Mouse (Mus musculus) liver, postnatal 0 days (tissue): ENCODE results near the gene Zwilch. TPM values are rescaled to one million over a fixed set of nuclear protein-coding genes. Genes with fewer than 3 reads are reported as not detected.
"Not testable (repeated sequence)": the region's sequence is repeated elsewhere in the genome, so short reads cannot be mapped to it uniquely, and the experiment has no call there.

Source experiments
- ATAC-seq: fragments of 200-750 bp; cut with Nextera tagmentation; 2 replicates; pipeline ENCODE4 v1.8.0; 2017; ENCODE audit warnings: mild to moderate bottlenecking, moderate library complexity
- DNase-seq: peaks from one replicate; pipeline ENCODE4 v3.0.0-alpha.2; 2016
- H3K27ac ChIP-seq: fragments of 300-500 bp; sonication (generic); 2 replicates; pipeline ENCODE4 v1.5.1; 2014; ENCODE audit warnings: antibody characterized with exemption, moderate library complexity, mild to moderate bottlenecking, low read depth
- H3K27me3 ChIP-seq: fragments of 300-500 bp; sonication (generic); 2 replicates; pipeline ENCODE4 v1.6.1; 2014; ENCODE audit warnings: low read length, control low read depth, mixed read lengths; ENCODE audit not compliant: insufficient read depth
- H3K36me3 ChIP-seq: fragments of 300-500 bp; sonication (generic); replicated peaks from 2 replicates; pipeline ENCODE4 v1.6.1; 2014; ENCODE audit warnings: mild to moderate bottlenecking, control low read depth, low read length, moderate library complexity, mixed read lengths; ENCODE audit not compliant: insufficient read depth
- H3K4me1 ChIP-seq: fragments of 300-500 bp; sonication (generic); 2 replicates; pipeline ENCODE4 v1.6.1; 2014; ENCODE audit warnings: antibody characterized with exemption, mild to moderate bottlenecking, control low read depth; ENCODE audit not compliant: insufficient read depth
- H3K4me2 ChIP-seq: fragments of 300-500 bp; sonication (generic); 2 replicates; pipeline ENCODE4 v1.6.1; 2014; ENCODE audit warnings: low read depth, mild to moderate bottlenecking, low read length, moderate library complexity, mixed read lengths
- H3K4me3 ChIP-seq: fragments of 300-500 bp; sonication (generic); 2 replicates; pipeline ENCODE4 v1.5.1; 2014; ENCODE audit warnings: low read depth, low read length
- H3K9ac ChIP-seq: fragments of 300-500 bp; sonication (generic); replicated peaks from 2 replicates; pipeline ENCODE4 v1.6.1; 2014; ENCODE audit warnings: mild to moderate bottlenecking, moderate library complexity
- H3K9me3 ChIP-seq: fragments of 300-500 bp; sonication (generic); 2 replicates; pipeline ENCODE4 v1.6.1; 2016; ENCODE audit warnings: mild to moderate bottlenecking, control low read depth, low read length, mixed read lengths
- CTCF ChIP-seq: sonication (generic); IDR thresholded peaks from 2 replicates; pipeline ENCODE4 v1.5.1; 2016; ENCODE audit warnings: antibody characterized with exemption, low read depth
- EP300 ChIP-seq: IDR thresholded peaks from 2 replicates; pipeline ENCODE4 v1.6.1; 2016; ENCODE audit warnings: antibody characterized with exemption, low read depth, mild to moderate bottlenecking
- WGBS: fragments of 180-500 bp; shearing (Covaris S2); extraction: QIAGEN DNeasy Blood & Tissue Kit; methylation state at CpG from one replicate; pipeline ENCODE4 v1.1.7; 2014; ENCODE audit not compliant: insufficient replicate concordance; 5-methylcytosine and 5-hydroxymethylcytosine counted together
- polyA plus RNA-seq: library from polyadenylated mRNA; unstranded; fragments of >200 nt; fragmentation: Nextera tagmentation; extraction: Ambion mirVana; gene quantifications from 2 replicates; pipeline ENCODE4 v1.2.1, GENCODE M21; 2015

The Zwilch gene
- polyA plus RNA-seq, 1 experiment from 2014 or later: 4.1 TPM

GRCm38 (mm10) chr9:64139879-64140278 lies 33.0 kb downstream of the Zwilch start:
- Histone ChIP-seq H3K36me3 (peaks cover 27% of the 10 kb centered on the region), H3K4me1 (no peaks in the 10 kb centered on the region), H3K4me2 (no peak overlapping the region), H3K9me3 (no peaks in the 10 kb centered on the region), H3K27me3 (no peaks in the 10 kb centered on the region), H3K4me3 (no peak overlapping the region), H3K9ac (no peak overlapping the region), H3K27ac (no peak overlapping the region)
- ATAC-seq (no peak), DNase-seq (no peak)
- TF ChIP-seq EP300: no peak
- no peak for TF ChIP-seq CTCF
- WGBS: 65% methylated on average over 9 of the region's 9 CpGs

GRCm38 (mm10) chr9:64138896-64139295 lies 34.0 kb downstream of the Zwilch start:
- H3K27me3 ChIP-seq, H3K9ac ChIP-seq, ATAC-seq, H3K4me1 ChIP-seq, H3K27ac ChIP-seq, H3K4me3 ChIP-seq, H3K9me3 ChIP-seq, H3K4me2 ChIP-seq: not testable (repeated sequence)
- peaks cover 26% of the 10 kb centered on the region for H3K36me3 ChIP-seq
- WGBS: 7% methylated on average over 6 of the region's 6 CpGs
- peak; percentile 76 for TF ChIP-seq CTCF
- DNase-seq: peak; percentile 44

GRCm38 (mm10) chr9:64131623-64132022 lies 41.3 kb downstream of the Zwilch start:
- Histone ChIP-seq H3K9me3 (no peaks in the 10 kb centered on the region), H3K4me3 (no peak overlapping the region), H3K9ac (no peak overlapping the region), H3K27ac (no peak overlapping the region), H3K4me1 (no peaks in the 10 kb centered on the region), H3K36me3 (peaks cover under 1% of the 10 kb centered on the region; the same call in 1 of the 2 replicates), H3K4me2 (no peak overlapping the region), H3K27me3 (no peaks in the 10 kb centered on the region)
- DNase-seq (no peak), ATAC-seq (no peak)
- TF ChIP-seq CTCF (no peak), EP300 (no peak)
- 70% methylated on average over 6 of the region's 6 CpGs for WGBS

- 33% methylated on average over 12 of the region's 12 CpGs for WGBS
- no peak for DNase-seq
- Histone ChIP-seq H3K9me3 (no peaks in the 10 kb centered on the region), H3K4me2 (no peak overlapping the region), H3K36me3 (no peaks in the 10 kb centered on the region), H3K4me3 (no peak overlapping the region), H3K4me1 (no peaks in the 10 kb centered on the region), H3K27ac (no peak overlapping the region), H3K27me3 (no peaks in the 10 kb centered on the region), H3K9ac (no peak overlapping the region)
- no peak for TF ChIP-seq CTCF
- TF ChIP-seq EP300: no peak
- no peak for ATAC-seq
Observed at GRCm38 (mm10) chr9:64126121-64126520, 46.8 kb downstream of the Zwilch start.

GRCm38 (mm10) chr9:64125307-64125706 lies 47.6 kb downstream of the Zwilch start:
- H3K36me3 ChIP-seq: no peaks in the 10 kb centered on the region
- ATAC-seq (no peak), DNase-seq (no peak)
- no peak overlapping the region for H3K9ac ChIP-seq
- H3K4me3 ChIP-seq: no peak overlapping the region
- H3K27me3 ChIP-seq: no peaks in the 10 kb centered on the region
- no peak for TF ChIP-seq EP300
- no peak for TF ChIP-seq CTCF
- no peaks in the 10 kb centered on the region for H3K9me3 ChIP-seq
- 73% methylated on average over 3 of the region's 3 CpGs for WGBS
- H3K27ac ChIP-seq: no peak overlapping the region
- H3K4me2 ChIP-seq: no peak overlapping the region
- no peaks in the 10 kb centered on the region for H3K4me1 ChIP-seq

- WGBS: 60% methylated on average over 3 of the region's 3 CpGs
- H3K27ac ChIP-seq, DNase-seq, H3K9me3 ChIP-seq, H3K36me3 ChIP-seq, H3K27me3 ChIP-seq, H3K4me3 ChIP-seq, H3K4me2 ChIP-seq, H3K9ac ChIP-seq, ATAC-seq, H3K4me1 ChIP-seq: not testable (repeated sequence)
Observed at GRCm38 (mm10) chr9:64124846-64125245, 48.1 kb downstream of the Zwilch start.

GRCm38 (mm10) chr9:64122601-64123000 lies 50.3 kb downstream of the Zwilch start:
- no peak overlapping the region for H3K4me3 ChIP-seq
- DNase-seq (no peak), ATAC-seq (no peak)
- H3K27ac ChIP-seq: no peak overlapping the region
- 87% methylated on average over 10 of the region's 10 CpGs for WGBS
- no peaks in the 10 kb centered on the region for H3K27me3 ChIP-seq
- no peak overlapping the region for H3K4me2 ChIP-seq
- H3K9me3 ChIP-seq: no peaks in the 10 kb centered on the region
- H3K36me3 ChIP-seq: no peaks in the 10 kb centered on the region
- no peaks in the 10 kb centered on the region for H3K4me1 ChIP-seq
- H3K9ac ChIP-seq: no peak overlapping the region
- TF ChIP-seq EP300 (no peak), CTCF (no peak)
